Mouse (Mus musculus): ENCODE measurements at regions not wholly inside any gene's neighbourhood (a gene's known extent, or its start where the extent isn't known, plus 50 kb on each side); places are given as distances from the start of the nearest gene placed in this dataset.
A peak's percentile ranks its signal among the peaks of the same experiment; 100 is the strongest.

DNA sequence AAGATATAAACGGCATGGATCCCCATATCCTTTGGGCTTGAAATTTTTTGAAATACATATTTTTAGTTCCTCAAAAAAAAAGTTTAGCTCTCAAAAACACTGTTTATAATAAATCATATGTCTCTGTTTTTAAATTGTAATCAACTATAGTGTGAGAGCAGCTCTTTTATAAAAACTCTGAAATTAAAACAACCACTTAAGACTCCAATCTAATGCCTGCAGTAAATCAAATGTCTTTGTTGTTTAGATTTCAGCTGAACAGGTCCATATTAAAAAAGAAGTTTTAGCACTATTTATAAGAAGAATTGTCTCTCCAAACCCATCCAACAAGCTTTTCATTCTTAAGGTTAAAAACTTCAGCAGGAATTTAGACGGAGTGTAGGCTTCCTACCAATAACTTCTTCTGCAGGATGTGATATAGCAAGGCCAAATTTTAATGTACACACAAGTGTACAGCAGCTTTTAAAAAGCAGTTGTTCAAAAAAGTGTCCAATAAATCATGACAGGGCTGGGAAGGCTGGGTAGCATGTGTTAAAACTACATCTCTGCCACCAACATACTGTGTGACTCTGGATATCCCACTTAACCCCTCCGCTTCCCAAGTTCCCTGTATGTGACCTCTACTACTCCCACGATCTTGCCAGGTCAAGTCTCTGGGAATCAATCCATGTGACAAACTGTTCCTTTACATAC lies 160.6 kb upstream of the Paip1 start:
- no peak for DNase-seq (ENCODE audit: low spot score in 2 of 2)

- DNase-seq (ENCODE audit: low spot score in 2 of 2) = no peak
Measured at GRCm38 (mm10) chr13:119268301-119268675, 160.1 kb upstream of the Paip1 start.

DNA sequence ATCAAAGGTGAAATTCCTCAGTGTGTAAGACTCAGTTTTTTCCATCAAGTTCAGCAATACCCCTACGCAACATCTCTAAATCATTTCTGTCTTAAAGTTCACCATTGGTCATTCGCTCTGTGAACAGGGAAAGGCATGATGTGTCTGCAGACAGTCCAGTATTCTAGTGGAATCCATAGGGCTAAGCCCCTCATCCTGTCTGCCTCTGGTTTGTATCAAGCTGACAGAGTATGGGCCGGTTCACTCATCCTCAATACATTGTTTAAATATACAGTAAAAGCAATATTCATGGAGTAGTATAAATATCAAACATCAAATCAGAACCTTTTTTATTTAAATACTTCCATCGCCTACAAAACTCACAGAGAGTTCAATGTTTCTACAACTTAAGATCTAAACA lies 152.9 kb upstream of the Paip1 start:
- DNase-seq (ENCODE audit: low spot score in 2 of 2) = no peak

GRCm38 (mm10) chr13:119277308-119277948 lies 151.0 kb upstream of the Paip1 start:
- DNase-seq (ENCODE audit: low spot score in 2 of 2) = no peak

GRCm38 (mm10) chr13:119279449-119279848 lies 149.0 kb upstream of the Paip1 start:
- DNase-seq (ENCODE audit: low spot score in 2 of 2) = no peak

DNA sequence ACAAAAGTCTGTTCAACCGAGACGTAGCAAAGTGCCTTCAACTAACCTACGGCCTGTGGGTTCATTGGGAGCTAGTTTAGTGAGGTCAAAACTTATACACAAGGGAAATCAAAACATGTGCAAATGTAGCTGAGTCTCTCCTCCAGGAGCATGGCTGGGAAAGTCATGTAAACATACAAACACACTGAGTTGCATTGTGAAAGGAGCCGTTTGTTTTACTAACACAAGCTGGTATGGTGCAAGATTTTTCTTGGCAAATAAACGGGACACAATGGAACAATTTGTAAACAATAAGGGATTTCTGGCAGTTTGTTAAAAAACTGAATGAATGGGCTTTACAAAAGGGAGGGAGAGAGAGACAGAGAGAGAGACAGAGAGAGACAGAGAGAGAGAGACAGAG lies 147.8 kb upstream of the Paip1 start:
- no peak for DNase-seq (ENCODE audit: low spot score in 2 of 2)

DNA sequence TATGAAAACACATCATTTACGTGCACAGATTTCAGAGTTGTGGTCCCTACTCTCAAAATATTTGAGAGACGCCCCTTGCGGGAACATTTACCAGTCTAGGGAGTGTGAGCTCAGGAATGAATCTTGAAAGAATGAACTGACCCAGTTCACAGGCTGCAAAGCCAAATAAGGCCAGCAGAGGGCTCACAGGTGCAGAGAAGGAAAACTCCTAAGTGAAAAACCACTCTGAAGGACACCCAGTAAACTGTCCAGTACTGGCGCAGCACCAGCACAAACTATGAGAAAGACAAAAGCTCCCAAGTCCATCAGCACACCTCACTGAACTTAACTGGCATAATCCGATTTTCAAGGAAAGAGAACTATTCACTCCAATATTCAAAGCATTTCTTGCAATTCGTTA lies 145.0 kb upstream of the Paip1 start:
- peak; percentile 62 to 73 for DNase-seq (ENCODE audit: low spot score in 2 of 2)

- DNase-seq (ENCODE audit: low spot score in 2 of 2) = no peak
Measured at GRCm38 (mm10) chr13:119309238-119309637, 119.2 kb upstream of the Paip1 start.

GRCm38 (mm10) chr13:119310013-119310412 lies 118.4 kb upstream of the Paip1 start:
- no peak for DNase-seq (ENCODE audit: low spot score in 2 of 2)

DNA sequence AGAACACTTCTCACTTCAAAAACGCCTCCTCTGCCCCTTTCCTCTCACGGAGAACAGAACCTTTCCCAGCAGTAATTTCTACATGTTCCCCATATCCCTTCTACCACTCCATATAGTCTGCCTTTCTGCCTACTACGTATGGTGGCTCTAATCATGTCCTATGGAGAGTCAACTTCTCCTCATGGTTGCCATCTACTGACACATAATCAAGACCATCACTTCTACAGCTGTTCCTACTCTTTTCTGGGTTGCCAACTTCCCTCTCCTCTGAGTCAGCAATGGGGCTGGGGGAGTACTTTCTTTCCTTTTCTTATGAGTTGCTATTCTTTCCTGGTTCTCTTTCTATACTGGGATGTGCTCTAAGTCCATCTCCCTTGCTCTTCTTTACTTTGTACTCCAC lies 114.0 kb upstream of the Paip1 start:
- no peak for DNase-seq (ENCODE audit: low spot score in 2 of 2)

DNA sequence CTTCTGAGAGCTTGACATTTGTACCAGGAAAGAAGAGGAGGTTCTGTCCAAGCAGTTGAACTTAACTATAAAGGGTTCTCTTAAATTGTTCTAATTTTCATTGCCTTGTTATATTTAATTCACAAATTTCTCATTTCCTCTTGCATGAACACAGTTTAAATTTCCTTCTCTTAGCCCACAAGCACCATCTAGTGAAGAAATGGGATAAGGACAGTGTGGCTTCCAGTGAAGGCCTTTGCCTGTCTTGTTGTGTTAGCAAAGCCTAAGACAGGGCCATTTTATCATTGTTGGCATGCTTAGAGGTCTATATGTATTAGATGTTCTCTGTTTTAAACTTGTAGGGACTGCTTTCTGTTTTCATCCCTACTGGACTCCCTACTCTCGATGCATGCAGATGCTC lies 110.0 kb upstream of the Paip1 start:
- DNase-seq (ENCODE audit: low spot score in 2 of 2) = peak in 1 of 2 experiments; percentile 3

- DNase-seq (ENCODE audit: low spot score in 2 of 2) = no peak
Measured at GRCm38 (mm10) chr13:119325510-119325909, 102.9 kb upstream of the Paip1 start.

DNA sequence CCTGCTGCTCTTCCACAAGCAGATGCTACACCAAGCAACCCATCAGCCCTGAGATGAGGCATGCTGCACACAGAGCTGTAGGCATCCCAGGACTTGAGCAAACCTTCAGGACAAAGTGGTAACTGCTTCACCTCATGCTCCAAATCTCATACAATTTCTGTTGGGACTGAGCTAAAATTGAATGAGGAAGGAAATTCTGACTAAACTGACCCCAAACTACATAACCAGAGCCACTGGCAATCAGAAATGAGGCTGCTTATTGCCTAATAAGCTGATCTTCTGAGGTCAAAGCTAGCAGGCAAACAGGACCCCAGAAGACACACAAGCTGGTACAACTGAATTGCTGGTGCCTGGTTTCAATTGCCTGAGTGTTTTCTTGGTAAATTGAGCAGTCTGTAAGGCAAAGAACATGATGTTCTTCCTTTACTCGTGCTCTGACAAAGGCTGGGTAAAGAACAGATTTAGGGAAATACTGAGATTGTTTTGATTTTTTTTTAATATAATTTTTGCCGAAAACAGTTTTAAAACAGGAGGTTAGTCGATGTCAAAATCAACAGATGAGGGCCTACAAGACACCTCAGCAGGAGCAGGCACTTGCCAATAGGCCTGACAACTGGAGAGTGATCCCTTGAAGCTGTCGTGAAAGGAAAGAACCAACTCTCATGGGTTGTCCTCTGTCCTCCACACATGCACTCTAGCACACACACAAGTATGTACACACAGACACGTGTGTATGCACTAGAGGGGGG lies 101.3 kb upstream of the Paip1 start:
- no peak for DNase-seq (ENCODE audit: low spot score in 2 of 2)

DNA sequence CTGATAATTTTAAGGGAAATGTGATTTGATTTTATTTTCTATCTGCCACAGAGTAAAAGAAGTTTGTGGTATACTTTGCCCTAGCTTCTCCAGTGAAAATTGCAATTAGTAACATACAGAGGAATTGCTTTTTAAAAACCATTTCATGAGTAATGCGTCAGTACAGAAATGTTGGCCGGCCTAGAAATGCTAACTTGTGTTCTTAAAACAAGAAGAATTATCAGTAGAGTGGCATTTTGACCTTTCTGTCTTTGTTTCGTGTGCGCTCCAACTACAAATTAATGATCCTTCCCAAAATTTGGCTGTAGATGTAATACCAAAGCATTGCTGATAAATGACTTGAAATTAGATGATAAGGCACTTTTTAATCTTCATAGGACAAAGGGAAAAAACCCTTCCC lies 99.7 kb upstream of the Paip1 start:
- no peak for DNase-seq (ENCODE audit: low spot score in 2 of 2)

- no peak for DNase-seq (ENCODE audit: low spot score in 2 of 2)
Measured at GRCm38 (mm10) chr13:119331815-119332214, 96.6 kb upstream of the Paip1 start.

DNA sequence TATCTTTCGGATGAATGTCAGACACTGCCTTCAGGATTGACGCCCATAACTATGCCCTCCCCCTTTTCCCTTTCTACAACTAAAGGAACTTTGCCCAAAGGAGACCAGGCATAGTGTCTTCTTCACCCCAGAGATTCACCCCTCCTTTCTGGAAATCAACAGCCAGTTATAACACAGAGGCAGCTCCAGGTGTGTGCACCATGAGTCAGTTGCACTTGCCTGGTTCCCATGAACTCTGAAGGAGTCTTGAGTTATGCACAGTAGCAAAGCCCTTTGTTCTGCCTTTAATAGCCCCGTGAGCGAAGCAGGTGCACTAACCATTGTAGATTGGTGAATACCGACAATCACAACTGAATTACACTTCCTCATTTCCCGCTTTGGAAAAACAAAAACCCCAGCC lies 94.5 kb upstream of the Paip1 start:
- no peak for DNase-seq (ENCODE audit: low spot score in 2 of 2)

GRCm38 (mm10) chr13:119337861-119338260 lies 90.5 kb upstream of the Paip1 start:
- DNase-seq (ENCODE audit: low spot score in 2 of 2) = no peak

GRCm38 (mm10) chr13:119339016-119339415 lies 89.4 kb upstream of the Paip1 start:
- DNase-seq (ENCODE audit: low spot score in 2 of 2) = no peak

DNA sequence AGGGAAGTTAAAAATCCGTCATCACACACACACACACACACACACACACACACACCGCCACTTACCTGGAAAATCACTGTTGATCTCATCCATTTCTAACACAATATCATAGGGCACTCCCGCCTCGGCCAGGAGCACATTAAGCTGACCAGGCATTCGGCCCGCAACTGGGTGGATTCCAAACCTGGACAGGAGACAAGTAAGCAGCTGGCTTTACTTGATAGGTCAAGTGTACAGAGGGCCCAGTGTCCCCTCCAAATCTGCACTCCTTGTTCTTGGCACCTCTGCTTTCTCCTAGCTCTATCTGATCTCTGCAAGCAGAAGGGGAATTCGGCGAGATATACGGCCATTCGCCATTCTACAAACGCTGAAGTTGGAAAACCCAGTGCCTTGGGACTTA lies 88.6 kb upstream of the Paip1 start:
- DNase-seq (ENCODE audit: low spot score in 2 of 2) = no peak

DNA sequence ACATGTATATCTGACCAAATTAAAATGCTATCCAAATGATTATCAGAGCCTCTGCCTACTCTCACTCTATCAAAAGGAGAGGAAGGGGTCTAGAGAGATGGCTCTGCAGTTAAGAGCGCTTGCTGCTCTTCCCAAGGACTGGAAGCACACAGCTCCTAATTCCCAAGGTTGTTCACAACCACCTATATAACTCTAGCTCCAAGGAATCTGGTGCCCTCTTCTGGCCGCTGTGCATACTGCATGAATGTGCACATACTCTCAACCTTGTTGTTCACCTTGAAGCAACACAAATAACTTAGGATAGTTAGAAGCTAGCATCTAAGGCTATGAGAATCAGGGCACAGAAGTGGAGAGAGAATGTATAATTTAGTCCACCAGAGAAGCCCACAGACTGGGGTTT lies 86.6 kb upstream of the Paip1 start:
- DNase-seq (ENCODE audit: low spot score in 2 of 2) = peak; percentile 20 to 34

GRCm38 (mm10) chr13:119342761-119343160 lies 85.6 kb upstream of the Paip1 start:
- DNase-seq (ENCODE audit: low spot score in 2 of 2) = no peak

- DNase-seq (ENCODE audit: low spot score in 2 of 2) = no peak
Measured at GRCm38 (mm10) chr13:119347988-119348387, 80.4 kb upstream of the Paip1 start.

DNA sequence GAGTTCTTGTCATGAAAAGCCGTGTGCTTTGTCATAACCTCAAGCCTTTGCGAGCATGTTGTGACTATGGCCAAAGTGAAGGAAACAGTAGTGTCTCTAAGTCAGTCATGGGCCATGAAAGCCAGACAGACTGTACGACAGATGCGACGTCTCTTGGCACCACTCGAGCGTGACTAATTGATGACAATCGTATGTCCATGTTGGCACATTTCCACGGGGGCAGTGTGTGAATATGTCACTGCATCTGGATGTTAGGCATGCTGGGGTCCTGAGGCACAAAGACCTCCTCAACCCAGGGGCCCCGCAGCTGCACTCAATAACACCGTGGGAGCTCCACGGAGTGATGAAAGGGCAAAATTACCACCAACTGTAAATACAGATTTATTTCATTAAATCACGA lies 77.1 kb upstream of the Paip1 start:
- no peak for DNase-seq (ENCODE audit: low spot score in 2 of 2)

All from left cerebral cortex, adult 18-20 months (tissue).